Mouse (Mus musculus) lung, adult 2 months (tissue): ENCODE measurements around the gene Gngt1.

Experiments used
- CTCF ChIP-seq: fragments of 200-500 bp; IDR thresholded peaks from 2 replicates; pipeline ENCODE4 v1.5.1; 2011; ENCODE audit warnings: mild to moderate bottlenecking, low read length, control low read depth; ENCODE audit not compliant: insufficient read depth
- POLR2A ChIP-seq: fragments of 200-500 bp; IDR thresholded peaks from 2 replicates; pipeline ENCODE4 v1.6.1; 2011; ENCODE audit warnings: low read depth, mild to moderate bottlenecking, control low read depth, low read length, borderline replicate concordance; ENCODE audit errors: extremely low read depth

DNA sequence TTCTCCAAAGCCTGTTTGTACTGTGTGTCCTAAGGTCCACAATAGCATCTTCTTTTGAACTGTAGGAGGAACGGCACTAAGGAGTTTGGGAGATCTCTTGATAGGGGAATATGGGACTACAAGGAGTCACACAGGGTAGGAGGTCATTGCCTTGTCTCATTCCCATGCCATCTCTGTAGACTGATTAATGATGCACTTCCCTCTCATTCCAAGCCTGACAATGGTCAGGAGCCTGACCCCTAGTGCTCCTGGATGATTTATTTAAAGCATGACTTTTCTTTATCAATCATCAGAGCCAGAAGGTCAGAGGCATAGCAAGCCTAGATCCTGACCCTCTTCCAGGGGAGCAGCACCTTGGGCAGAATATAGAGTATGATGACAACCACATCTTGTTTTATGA, 29.1 kb downstream of the Gngt1 start:
- TF ChIP-seq CTCF: no peak
- no peak for TF ChIP-seq POLR2A
